Mouse (Mus musculus) kidney, adult 2 months (tissue): ENCODE results near the gene Angpt4. TPM values are rescaled to one million over a fixed set of nuclear protein-coding genes. Genes with fewer than 3 reads are reported as not detected.

Experiments used
- DNase-seq: peaks from one replicate; pipeline ENCODE4 v3.0.0; 2021
- H3K27ac ChIP-seq: fragments of 200-500 bp; 2 replicates; pipeline ENCODE4 v1.5.1; 2012; ENCODE audit warnings: low read depth, low read length, control low read depth, inconsistent platforms; ENCODE audit not compliant: insufficient read depth
- H3K27me3 ChIP-seq: fragments of 200-500 bp; replicated peaks from 2 replicates; pipeline ENCODE4 v1.6.1; 2012; ENCODE audit warnings: mild to moderate bottlenecking, moderate library complexity, low read length, inconsistent platforms; ENCODE audit not compliant: control insufficient read depth, insufficient read depth
- H3K36me3 ChIP-seq: fragments of 200-500 bp; 2 replicates; pipeline ENCODE4 v1.6.1; 2012; ENCODE audit warnings: mild to moderate bottlenecking, moderate library complexity, low read length, inconsistent platforms; ENCODE audit not compliant: control insufficient read depth, insufficient read depth
- H3K4me1 ChIP-seq: fragments of 200-500 bp; 2 replicates; pipeline ENCODE4 v1.6.1; 2011; ENCODE audit warnings: low read length; ENCODE audit not compliant: control insufficient read depth, insufficient read depth
- H3K4me3 ChIP-seq: fragments of 200-500 bp; 2 replicates; pipeline ENCODE4 v1.5.1; 2011; ENCODE audit warnings: mild to moderate bottlenecking, low read depth, low read length, control low read depth; ENCODE audit not compliant: insufficient read depth
- CTCF ChIP-seq: fragments of 200-500 bp; conservative IDR thresholded peaks from 2 replicates; pipeline ENCODE4 v1.5.1; 2011; ENCODE audit warnings: low read depth, mild to moderate bottlenecking, control low read depth, low read length, moderate library complexity, mixed read lengths; ENCODE audit not compliant: insufficient read depth, insufficient read length
- POLR2A ChIP-seq: fragments of 200-500 bp; IDR thresholded peaks from one replicate; pipeline ENCODE4 v1.6.1; 2011; ENCODE audit warnings: low read depth, low read length, control low read depth
- WGBS: fragments of 180-500 bp; shearing (Covaris S2); methylation state at CpG from one replicate; pipeline ENCODE4 v1.1.7; 2018; 5-methylcytosine and 5-hydroxymethylcytosine counted together
- polyA plus RNA-seq: library from polyadenylated mRNA; depleted of rRNA; stranded (reverse); fragments of >200 nt; gene quantifications from 2 replicates; pipeline ENCODE4 v1.2.3, GENCODE M21; 2012

The Angpt4 gene
- polyA plus RNA-seq, 1 experiment: 0.81 TPM

GRCm38 (mm10) chr2:151982476-151982875 lies 71.5 kb downstream of the Angpt4 start:
- Histone ChIP-seq H3K27ac (no peak overlapping the region), H3K4me1 (peaks cover 17% of the 10 kb centered on the region), H3K27me3 (no peaks in the 10 kb centered on the region), H3K36me3 (no peaks in the 10 kb centered on the region), H3K4me3 (no peak overlapping the region)
- TF ChIP-seq POLR2A: no peak
- no peak for TF ChIP-seq CTCF
- no peak for DNase-seq

- 38% methylated on average over 9 of the region's 9 CpGs for WGBS
- Histone ChIP-seq H3K27ac (no peak overlapping the region), H3K4me1 (peaks cover 5% of the 10 kb centered on the region; the same call in 1 of the 2 replicates), H3K4me3 (no peak overlapping the region), H3K36me3 (no peaks in the 10 kb centered on the region), H3K27me3 (no peaks in the 10 kb centered on the region)
- TF ChIP-seq POLR2A (no peak), CTCF (no peak)
- no peak for DNase-seq
Observed at GRCm38 (mm10) chr2:151984019-151984418, 73.0 kb downstream of the Angpt4 start.

- 55% methylated on average over 7 of the region's 7 CpGs for whole genome bisulfite sequencing
- Histone ChIP-seq H3K27ac (no peak overlapping the region), H3K4me1 (no peaks in the 10 kb centered on the region), H3K36me3 (no peaks in the 10 kb centered on the region), H3K4me3 (no peak overlapping the region), H3K27me3 (no peaks in the 10 kb centered on the region)
- DNase-seq: no peak
- TF ChIP-seq CTCF (no peak), POLR2A (no peak)
Observed at GRCm38 (mm10) chr2:151985426-151986172, 74.6 kb downstream of the Angpt4 start.

GRCm38 (mm10) chr2:151986958-151987357 lies 75.9 kb downstream of the Angpt4 start:
- H3K4me1 ChIP-seq: no peaks in the 10 kb centered on the region
- DNase-seq: no peak
- WGBS: 86% methylated on average over 8 of the region's 8 CpGs
- H3K36me3 ChIP-seq: no peaks in the 10 kb centered on the region
- TF ChIP-seq CTCF (no peak), POLR2A (no peak)
- no peak overlapping the region for H3K4me3 ChIP-seq
- H3K27ac ChIP-seq: no peak overlapping the region
- no peaks in the 10 kb centered on the region for H3K27me3 ChIP-seq

- no peak overlapping the region for H3K4me3 ChIP-seq
- DNase-seq: no peak
- H3K36me3 ChIP-seq: no peaks in the 10 kb centered on the region
- H3K4me1 ChIP-seq: no peaks in the 10 kb centered on the region
- TF ChIP-seq POLR2A (no peak), CTCF (no peak)
- WGBS: 82% methylated on average over 2 of the region's 2 CpGs
- no peak overlapping the region for H3K27ac ChIP-seq
- no peaks in the 10 kb centered on the region for H3K27me3 ChIP-seq
Observed at GRCm38 (mm10) chr2:151988978-151989377, 78.0 kb downstream of the Angpt4 start.

GRCm38 (mm10) chr2:151990985-151991394 lies 80.0 kb downstream of the Angpt4 start:
- H3K36me3 ChIP-seq: no peaks in the 10 kb centered on the region
- DNase-seq: no peak
- H3K4me3 ChIP-seq: no peak overlapping the region
- no peak overlapping the region for H3K27ac ChIP-seq
- H3K27me3 ChIP-seq: no peaks in the 10 kb centered on the region
- WGBS: 42% methylated on average over 1 of the region's 1 CpGs
- peaks cover under 1% of the 10 kb centered on the region; the same call in 1 of the 2 replicates for H3K4me1 ChIP-seq
- TF ChIP-seq POLR2A: no peak
- TF ChIP-seq CTCF: no peak

- Histone ChIP-seq H3K36me3 (no peaks in the 10 kb centered on the region), H3K4me3 (no peak overlapping the region), H3K27ac (no peak overlapping the region), H3K27me3 (no peaks in the 10 kb centered on the region), H3K4me1 (peaks cover 4% of the 10 kb centered on the region; the same call in 1 of the 2 replicates)
- DNase-seq: no peak
- no peak for TF ChIP-seq POLR2A
- TF ChIP-seq CTCF: no peak
- 59% methylated on average over 5 of the region's 5 CpGs for WGBS
Observed at GRCm38 (mm10) chr2:151991446-151991845, 80.4 kb downstream of the Angpt4 start.
